Mouse (Mus musculus): ENCODE results near the gene Krt79.

DNA sequence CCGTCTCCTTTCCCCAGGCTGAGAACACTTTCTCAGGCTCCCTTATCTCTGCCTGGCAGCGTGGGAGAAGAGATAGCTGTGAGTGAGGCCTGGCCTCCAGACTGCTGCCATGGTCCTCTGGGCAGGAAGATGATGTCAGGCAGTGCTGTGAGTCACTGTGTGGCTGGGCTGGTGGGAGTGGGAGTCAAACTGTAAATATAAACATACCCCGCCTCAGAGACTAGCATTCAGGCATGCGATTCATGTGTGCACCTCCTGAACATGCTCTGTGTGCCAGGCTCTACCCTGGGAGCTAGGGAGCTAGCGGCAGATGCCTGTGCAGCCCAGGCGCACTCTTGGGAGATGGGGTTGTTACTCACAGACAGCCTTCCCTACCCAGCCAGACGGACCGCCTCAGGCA, 1.8 kb upstream of the Krt79 start:
- TF ChIP-seq POLR2A (IDR thresholded peaks at IDR 0.05; ENCODE audit: insufficient read depth, low read length) (no peak), CTCF (IDR thresholded peaks at IDR 0.05; ENCODE audit: low read depth, low read length) (no peak), EP300 (IDR thresholded peaks at IDR 0.05; ENCODE audit: insufficient read depth, low read depth, low read length) (no peak)
